Mouse (Mus musculus) CH12.LX (cell line): ENCODE data around the gene Phldb1.

Experiments used
- CTCF ChIP-seq, 2 experiments: IDR thresholded peaks in 1 of 2; conservative IDR thresholded peaks in 1 of 2; 2 replicates each; pipeline ENCODE4 v1.5.1; 2011 to 2012; ENCODE audit warnings: low read depth in 2 of 2, low read length in 2 of 2, improper control_type of control experiment in 1 of 2, inconsistent platforms in 1 of 2, mild to moderate bottlenecking in 1 of 2, moderate library complexity in 1 of 2
- ELF1 ChIP-seq: IDR thresholded peaks from 2 replicates; pipeline ENCODE4 v1.6.1; 2014; ENCODE audit warnings: low read depth, mild to moderate bottlenecking, inconsistent platforms, low read length, improper control_type of control experiment
- EP300 ChIP-seq: IDR thresholded peaks from 2 replicates; pipeline ENCODE4 v1.6.1; 2011; ENCODE audit warnings: low read length, improper control_type of control experiment
- HCFC1 ChIP-seq: IDR thresholded peaks from 2 replicates; pipeline ENCODE4 v1.6.1; 2012; ENCODE audit warnings: low read depth, mild to moderate bottlenecking, inconsistent platforms, low read length, improper control_type of control experiment
- POLR2A ChIP-seq: IDR thresholded peaks from 2 replicates; pipeline ENCODE4 v1.6.1; 2011; ENCODE audit warnings: low read depth, mild to moderate bottlenecking, improper control_type of control experiment, low read length
- UBTF ChIP-seq: IDR thresholded peaks from 2 replicates; pipeline ENCODE4 v1.6.1; 2012; ENCODE audit warnings: low read depth, mild to moderate bottlenecking, inconsistent platforms, low read length, improper control_type of control experiment, moderate library complexity
- USF1 ChIP-seq: IDR thresholded peaks from 2 replicates; pipeline ENCODE4 v1.6.1; 2014; ENCODE audit warnings: low read depth, mild to moderate bottlenecking, inconsistent platforms, low read length, improper control_type of control experiment
- USF2 ChIP-seq: conservative IDR thresholded peaks from 2 replicates; pipeline ENCODE4 v1.6.1; 2011; ENCODE audit warnings: low read depth, low read length, improper control_type of control experiment
- ZC3H11A ChIP-seq: IDR thresholded peaks from 2 replicates; pipeline ENCODE4 v1.6.1; 2012; ENCODE audit warnings: low read depth, mild to moderate bottlenecking, inconsistent platforms, low read length, improper control_type of control experiment
- ZNF384 ChIP-seq: IDR thresholded peaks from 2 replicates; pipeline ENCODE4 v1.6.1; 2012; ENCODE audit warnings: low read depth, low read length, improper control_type of control experiment, inconsistent platforms

- TF ChIP-seq POLR2A (peak; percentile 11; the same call in 1 of the 2 replicates), ZNF384 (no peak), HCFC1 (peak; percentile 51), USF2 (no peak), CTCF (conservative IDR thresholded peaks at IDR 0.05 in 1 of 2, IDR thresholded peaks at IDR 0.05 in 1 of 2; ENCODE audit: low read depth in 2 of 2, low read length in 2 of 2) (peak in 1 of 2 experiments; percentile 43; a peak in 2 of 4 replicates), EP300 (no peak), ZC3H11A (no peak), ELF1 (peak; percentile 70; the same call in 1 of the 2 replicates), USF1 (no peak), UBTF (no peak)
These were observed 13.7 kb downstream of the Phldb1 start for GRCm38 (mm10) chr9:44721154-44721876.
